Mouse (Mus musculus) R1 (cell line): ENCODE results near the gene Cemip2.

Source experiments
- DNase-seq: peaks from one replicate; pipeline ENCODE4 v3.0.0-alpha.2; 2018; ENCODE audit warnings: low read depth, low spot score

The Cemip2 gene

GRCm38 (mm10) chr19:21814433-21815020, 36.4 kb downstream of the Cemip2 start:
- DNase-seq, result no peak

- DNase-seq, result no peak
Observed at GRCm38 (mm10) chr19:21816260-21816659, 38.1 kb downstream of the Cemip2 start.

GRCm38 (mm10) chr19:21818021-21818725, 40.0 kb downstream of the Cemip2 start:
- DNase-seq, result peak; percentile 94

GRCm38 (mm10) chr19:21819585-21819984, 41.4 kb downstream of the Cemip2 start:
- no peak for DNase-seq

GRCm38 (mm10) chr19:21820126-21820525, 42.0 kb downstream of the Cemip2 start:
- DNase-seq, result no peak

GRCm38 (mm10) chr19:21821877-21822276, 43.7 kb downstream of the Cemip2 start:
- DNase-seq, result no peak

- DNase-seq, result no peak
Observed at GRCm38 (mm10) chr19:21824146-21824545, 46.0 kb downstream of the Cemip2 start.

GRCm38 (mm10) chr19:21825128-21825885, 47.2 kb downstream of the Cemip2 start:
- DNase-seq, result no peak

- no peak for DNase-seq
Observed at GRCm38 (mm10) chr19:21833416-21833992, 55.4 kb downstream of the Cemip2 start.

GRCm38 (mm10) chr19:21834952-21835351, 56.8 kb downstream of the Cemip2 start:
- DNase-seq, result no peak

GRCm38 (mm10) chr19:21850721-21851120, 72.6 kb downstream of the Cemip2 start:
- DNase-seq, result no peak

GRCm38 (mm10) chr19:21854526-21855228, 76.5 kb downstream of the Cemip2 start:
- no peak for DNase-seq

GRCm38 (mm10) chr19:21855421-21856128, 77.4 kb downstream of the Cemip2 start:
- DNase-seq, result no peak

GRCm38 (mm10) chr19:21858846-21859521, 80.8 kb downstream of the Cemip2 start:
- no peak for DNase-seq

- DNase-seq, result no peak
Observed at GRCm38 (mm10) chr19:21860132-21860531, 82.0 kb downstream of the Cemip2 start.

- DNase-seq, result no peak
Observed at GRCm38 (mm10) chr19:21860894-21861293, 82.8 kb downstream of the Cemip2 start.

GRCm38 (mm10) chr19:21862289-21862990, 84.3 kb downstream of the Cemip2 start:
- DNase-seq, result peak; percentile 73

- DNase-seq, result no peak
Observed at GRCm38 (mm10) chr19:21862991-21863931, 85.1 kb downstream of the Cemip2 start.
